Mouse (Mus musculus): Measurements from ENCODE around the gene 4933405O20Rik. TPM values are rescaled to one million over a fixed set of nuclear protein-coding genes. Genes with fewer than 3 reads are reported as not detected.

Gene 4933405O20Rik
- total RNA-seq (2017) = not detected in 2 replicates

DNA sequence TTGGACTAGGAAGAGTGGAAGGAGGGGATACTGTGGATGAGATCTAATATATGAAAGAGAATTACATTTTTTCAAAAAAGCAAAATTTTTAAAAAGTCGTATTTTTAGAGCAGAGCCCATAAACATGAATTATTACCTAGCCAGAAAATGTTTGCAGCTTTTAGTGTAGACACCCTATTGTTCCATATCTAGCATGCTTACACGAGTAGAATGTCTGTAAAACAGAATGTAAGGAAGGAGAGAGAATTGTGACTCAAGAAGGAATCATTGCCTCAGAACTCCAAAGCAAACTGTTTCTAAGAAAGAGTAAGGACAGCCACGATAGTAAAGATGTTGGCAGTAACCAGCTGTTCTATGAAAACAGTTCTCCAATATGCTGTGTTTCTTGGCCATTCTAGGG, at the start of gene 4933405O20Rik:
Gene 4933405O20Rik, plus strand, starts transcription at position 301 of the 400 bp plus-strand sequence.
- no peak for ATAC-seq (replicated peaks in 1 of 2; ENCODE audit: insufficient read depth in 1 of 2, low FRiP score in 2 of 2, low TSS enrichment in 1 of 2, low read depth in 1 of 2, poor library complexity in 2 of 2, severe bottlenecking in 2 of 2)

DNA sequence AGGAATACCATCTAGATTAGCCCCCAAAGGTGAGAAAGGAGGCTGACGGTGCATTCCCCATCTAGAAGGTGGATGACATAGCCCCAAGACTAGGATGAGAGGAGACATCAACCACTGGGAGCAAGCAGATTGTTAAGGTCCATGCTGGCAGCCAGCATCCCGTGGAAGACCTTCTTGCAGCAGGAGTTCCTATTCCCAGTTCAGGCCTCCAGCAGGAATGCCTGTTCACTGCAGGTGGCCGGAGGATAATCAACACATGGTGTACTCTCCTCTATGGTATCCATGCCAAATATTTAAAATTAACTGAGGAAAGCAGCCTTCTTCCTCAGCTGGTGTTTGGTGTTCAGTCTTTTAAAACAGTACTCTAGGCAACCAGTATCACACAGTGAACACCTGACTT, 49.4 kb upstream of the 4933405O20Rik start:
- ATAC-seq (replicated peaks in 1 of 2; ENCODE audit: insufficient read depth in 1 of 2, low FRiP score in 2 of 2, low TSS enrichment in 1 of 2, low read depth in 1 of 2, poor library complexity in 2 of 2, severe bottlenecking in 2 of 2) = no peak

DNA sequence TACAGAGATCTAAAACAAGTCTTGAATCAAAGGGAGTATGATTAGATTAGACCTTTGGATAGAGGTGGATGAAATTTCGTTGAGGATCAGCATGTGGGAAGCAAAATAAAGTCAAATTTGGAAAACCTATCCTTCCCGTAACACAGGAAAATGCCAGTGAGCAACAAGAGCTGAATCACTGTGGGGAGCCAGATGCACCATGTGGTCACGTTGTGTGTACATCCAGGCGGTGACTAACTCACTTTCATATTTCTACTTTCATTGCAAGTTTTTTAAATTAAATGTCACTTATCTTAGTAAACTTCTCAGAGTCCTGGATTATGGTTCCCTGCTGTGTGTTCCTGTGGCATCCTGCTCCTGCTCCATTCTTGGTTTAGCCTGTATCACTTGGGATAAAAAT, 47.6 kb upstream of the 4933405O20Rik start:
- ATAC-seq (replicated peaks in 1 of 2; ENCODE audit: insufficient read depth in 1 of 2, low FRiP score in 2 of 2, low TSS enrichment in 1 of 2, low read depth in 1 of 2, poor library complexity in 2 of 2, severe bottlenecking in 2 of 2) = no peak

DNA sequence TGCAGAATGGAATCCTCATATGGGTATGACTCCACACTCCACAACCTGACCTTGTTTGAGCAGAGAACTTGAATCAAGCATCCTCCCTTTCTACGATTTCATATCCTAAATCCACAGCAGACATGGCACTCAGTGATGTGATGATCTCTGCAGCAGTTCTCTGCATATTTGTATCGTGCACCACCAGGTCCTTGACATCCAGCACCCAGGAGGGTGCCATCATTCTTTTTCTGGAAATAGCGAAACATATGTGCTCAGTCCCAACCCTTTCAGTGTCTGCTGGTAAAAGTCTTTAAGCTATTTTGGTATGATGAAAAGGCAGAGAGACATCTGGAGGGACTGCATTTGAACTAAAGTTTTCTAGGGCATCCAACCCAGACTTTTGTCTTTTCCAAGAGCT, 36.3 kb upstream of the 4933405O20Rik start:
- no peak for ATAC-seq (replicated peaks in 1 of 2; ENCODE audit: insufficient read depth in 1 of 2, low FRiP score in 2 of 2, low TSS enrichment in 1 of 2, low read depth in 1 of 2, poor library complexity in 2 of 2, severe bottlenecking in 2 of 2)

DNA sequence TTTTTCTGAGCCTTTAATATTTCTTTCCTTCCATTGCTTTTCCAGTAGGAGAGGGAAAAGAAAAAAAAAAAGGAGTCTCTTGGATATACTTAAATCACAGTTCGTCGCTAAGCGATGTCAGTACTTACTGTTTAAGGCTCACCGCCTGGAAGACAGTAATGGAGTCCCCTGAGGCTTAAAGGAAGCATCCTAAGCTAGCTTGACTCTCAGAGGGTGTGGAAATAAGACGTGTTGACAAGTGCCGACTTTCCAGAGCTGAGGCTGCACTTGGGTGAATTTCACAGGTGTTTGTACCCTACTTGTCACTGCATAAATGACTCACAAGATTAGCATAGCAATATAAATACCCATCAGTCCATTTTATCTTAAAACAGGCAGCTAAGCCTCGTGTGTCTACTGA, 25.1 kb upstream of the 4933405O20Rik start:
- no peak for ATAC-seq (replicated peaks in 1 of 2; ENCODE audit: insufficient read depth in 1 of 2, low FRiP score in 2 of 2, low TSS enrichment in 1 of 2, low read depth in 1 of 2, poor library complexity in 2 of 2, severe bottlenecking in 2 of 2)

DNA sequence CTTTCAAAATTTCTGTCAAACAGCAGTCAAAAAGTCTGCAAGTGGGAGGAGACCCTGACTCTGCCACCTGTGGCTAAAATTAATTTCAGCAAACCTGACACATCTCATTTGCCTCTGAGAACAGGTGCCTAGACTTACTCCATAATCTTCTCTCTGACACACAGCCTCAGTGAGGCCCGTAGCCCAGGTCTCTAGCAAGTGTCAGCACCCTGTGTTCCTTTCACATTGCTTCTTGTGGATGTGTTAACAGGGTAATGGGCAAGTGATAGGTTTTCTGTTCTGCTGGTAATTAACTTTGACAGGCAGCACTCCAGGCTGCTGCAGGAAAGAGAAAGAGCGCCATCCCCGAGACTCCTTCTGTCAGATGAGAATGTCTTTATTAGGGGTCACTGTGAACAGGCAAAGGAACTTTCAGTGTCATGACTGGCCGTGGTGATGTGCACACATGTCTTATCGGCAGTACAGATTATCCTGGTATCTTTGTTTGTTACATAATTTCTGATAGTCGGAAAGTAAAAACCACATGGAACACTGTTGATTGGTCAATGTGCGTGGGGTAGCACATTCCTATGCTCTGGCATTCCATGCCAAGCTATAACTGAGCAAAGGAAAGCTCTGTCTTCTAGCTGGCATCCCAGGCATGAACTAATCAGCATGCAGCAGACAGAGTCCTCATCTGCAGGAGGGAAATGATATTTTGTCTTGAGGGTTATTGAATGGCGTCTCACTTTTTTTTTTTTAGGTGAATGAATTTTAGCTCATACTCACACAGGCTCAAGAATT, 10.2 kb upstream of the 4933405O20Rik start:
- no peak for ATAC-seq (replicated peaks in 1 of 2; ENCODE audit: insufficient read depth in 1 of 2, low FRiP score in 2 of 2, low TSS enrichment in 1 of 2, low read depth in 1 of 2, poor library complexity in 2 of 2, severe bottlenecking in 2 of 2)

DNA sequence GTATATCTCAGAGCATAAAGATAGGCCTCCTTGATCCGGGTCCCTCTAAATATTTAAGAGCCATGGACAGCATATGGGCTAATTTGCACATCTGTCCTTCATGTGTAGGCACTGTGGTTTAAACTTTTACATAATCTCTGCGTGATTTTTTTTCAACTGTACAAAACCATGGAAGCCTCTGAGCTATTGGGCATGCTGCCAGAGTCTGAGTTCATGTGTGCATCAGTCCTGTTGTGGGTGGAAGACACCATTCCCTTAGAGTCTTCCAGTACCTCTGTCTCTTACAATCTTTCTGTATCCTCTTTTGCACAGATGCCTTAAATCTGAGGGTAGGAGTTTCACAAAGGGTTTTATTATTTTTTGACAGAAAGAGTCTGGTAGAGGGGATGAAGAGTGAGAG, 15.1 kb downstream of the 4933405O20Rik start:
- no peak for ATAC-seq (replicated peaks in 1 of 2; ENCODE audit: insufficient read depth in 1 of 2, low FRiP score in 2 of 2, low TSS enrichment in 1 of 2, low read depth in 1 of 2, poor library complexity in 2 of 2, severe bottlenecking in 2 of 2)

DNA sequence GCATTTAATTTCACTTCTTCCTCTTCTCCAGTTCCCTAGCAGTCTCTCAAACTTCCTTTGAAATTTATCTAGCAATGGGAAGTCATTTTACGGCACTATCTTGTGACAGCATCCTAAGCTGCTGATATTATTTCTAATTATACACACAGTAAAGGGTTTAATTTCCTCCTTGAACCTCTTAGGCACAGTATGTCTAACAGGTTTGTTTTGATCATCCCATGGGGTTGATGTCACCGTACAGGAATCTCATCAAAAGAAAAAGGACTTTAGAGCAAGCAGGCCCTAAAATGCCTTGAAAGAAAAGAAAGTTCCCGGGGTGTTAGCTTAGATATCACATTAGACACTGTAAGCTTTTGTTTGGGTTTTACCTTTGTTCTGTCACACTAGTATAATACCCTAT, 30.2 kb downstream of the 4933405O20Rik start:
- ATAC-seq (replicated peaks in 1 of 2; ENCODE audit: insufficient read depth in 1 of 2, low FRiP score in 2 of 2, low TSS enrichment in 1 of 2, low read depth in 1 of 2, poor library complexity in 2 of 2, severe bottlenecking in 2 of 2) = no peak

DNA sequence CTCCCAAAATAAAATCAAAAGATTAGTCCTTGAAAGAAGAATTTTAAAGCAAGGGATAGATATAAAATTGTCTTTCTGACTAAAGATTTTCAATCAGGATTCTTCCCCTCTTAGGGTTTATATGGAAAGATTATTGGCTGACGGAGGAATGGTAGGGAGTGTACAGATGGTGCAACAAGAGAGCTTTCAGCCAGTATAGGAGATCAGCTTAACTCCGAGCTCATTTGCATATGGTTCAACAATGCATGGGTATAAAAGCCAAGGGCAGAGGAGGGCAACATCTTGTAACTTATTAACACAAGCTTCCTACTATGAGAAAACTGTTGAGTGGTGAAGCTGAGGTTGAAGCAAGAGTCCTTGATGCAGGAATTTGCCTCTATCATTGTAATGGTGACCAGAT, 34.2 kb downstream of the 4933405O20Rik start:
- ATAC-seq (replicated peaks in 1 of 2; ENCODE audit: insufficient read depth in 1 of 2, low FRiP score in 2 of 2, low TSS enrichment in 1 of 2, low read depth in 1 of 2, poor library complexity in 2 of 2, severe bottlenecking in 2 of 2) = no peak
